Mouse (Mus musculus) embryonic fibroblast, embryonic 13.5 days (primary cell): ENCODE data around the gene St6galnac5. TPM values are rescaled to one million over a fixed set of nuclear protein-coding genes. Genes with fewer than 3 reads are reported as not detected.

Experiments used
- H3K27ac ChIP-seq: 2 replicates; pipeline ENCODE4 v1.5.1; 2012; ENCODE audit warnings: low read length, control low read depth, inconsistent platforms; ENCODE audit not compliant: insufficient read depth
- H3K4me1 ChIP-seq: 2 replicates; pipeline ENCODE4 v1.6.1; 2011; ENCODE audit warnings: low read length; ENCODE audit not compliant: control insufficient read depth, insufficient read depth
- H3K4me3 ChIP-seq: 2 replicates; pipeline ENCODE4 v1.5.1; 2011; ENCODE audit warnings: mild to moderate bottlenecking, control low read depth, low read length; ENCODE audit not compliant: insufficient read depth
- CTCF ChIP-seq: IDR thresholded peaks from 2 replicates; pipeline ENCODE4 v1.5.1; 2011; ENCODE audit warnings: mild to moderate bottlenecking, control low read depth, low read length, moderate library complexity, borderline replicate concordance; ENCODE audit not compliant: insufficient read depth
- POLR2A ChIP-seq: IDR thresholded peaks from 2 replicates; pipeline ENCODE4 v1.6.1; 2011; ENCODE audit warnings: low read depth, mild to moderate bottlenecking, control low read depth, low read length, moderate library complexity
- polyA plus RNA-seq: library from polyadenylated mRNA; stranded (reverse); fragments of >200 nt; gene quantifications from 2 replicates; pipeline ENCODE4 v1.2.4, GENCODE M21; 2011; ENCODE audit warnings: low read depth; ENCODE audit not compliant: missing spikeins, insufficient read length

St6galnac5 gene
- polyA plus RNA-seq, 1 experiment: 0.12 TPM

DNA sequence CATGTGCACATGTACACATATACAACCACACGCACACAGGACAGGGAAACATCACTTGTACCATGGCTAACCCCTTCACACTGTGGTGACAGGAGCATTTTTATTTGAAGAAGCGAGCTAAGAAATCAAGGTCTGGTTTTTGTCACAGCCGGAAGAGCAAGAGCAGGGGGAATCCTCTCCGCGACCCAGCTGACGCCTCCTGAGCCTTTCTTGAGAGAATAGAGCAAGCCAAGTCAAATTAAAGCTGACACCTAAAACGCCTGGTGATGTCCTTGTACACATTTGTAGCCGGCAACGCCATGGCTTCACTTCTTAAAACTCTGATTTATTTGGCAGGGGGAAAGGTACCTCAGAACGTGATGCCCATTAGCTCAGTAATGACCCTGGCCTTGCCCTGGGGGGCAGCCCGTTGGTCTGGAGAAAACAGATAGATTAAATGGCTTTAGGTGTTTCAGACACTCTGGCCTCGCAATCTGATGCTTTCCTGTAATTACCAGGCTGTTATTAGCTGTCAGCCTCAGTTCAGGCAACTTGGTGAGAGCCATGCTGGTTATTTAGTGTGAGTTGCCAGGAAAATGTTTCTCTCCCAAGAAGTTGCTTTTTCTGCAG, 126.9 kb downstream of the St6galnac5 start:
- Histone ChIP-seq H3K4me3 (no peak overlapping the region), H3K4me1 (no peaks in the 10 kb centered on the region), H3K27ac (no peak overlapping the region)
- TF ChIP-seq POLR2A: no peak
- TF ChIP-seq CTCF: no peak

GRCm38 (mm10) chr3:152843925-152844324, 138.1 kb downstream of the St6galnac5 start:
- TF ChIP-seq CTCF (no peak), POLR2A (no peak)
- Histone ChIP-seq H3K4me3 (no peak overlapping the region), H3K27ac (no peak overlapping the region), H3K4me1 (0 out of 2 replicates have a peak, but pooled peaks cover 3% of the 10 kb centered on the region)

GRCm38 (mm10) chr3:152842648-152843047, 139.4 kb downstream of the St6galnac5 start:
- H3K4me3 ChIP-seq: no peak overlapping the region
- no peak overlapping the region for H3K27ac ChIP-seq

GRCm38 (mm10) chr3:152841264-152841663, 140.8 kb downstream of the St6galnac5 start:
- Histone ChIP-seq H3K4me1 (no peaks in the 10 kb centered on the region; the same call in 1 of the 2 replicates), H3K27ac (no peak overlapping the region), H3K4me3 (no peak overlapping the region)
- TF ChIP-seq POLR2A: no peak
- no peak for TF ChIP-seq CTCF

More at GRCm38 (mm10) chr3:152842648-152843047, 139.4 kb downstream of the St6galnac5 start:
- TF ChIP-seq POLR2A (no peak), CTCF (no peak)
- peaks cover 3% of the 10 kb centered on the region; the same call in 1 of the 2 replicates for H3K4me1 ChIP-seq

- Histone ChIP-seq H3K27ac (no peak overlapping the region), H3K4me1 (no peaks in the 10 kb centered on the region; the same call in 1 of the 2 replicates), H3K4me3 (no peak overlapping the region)
- no peak for TF ChIP-seq CTCF
- TF ChIP-seq POLR2A: no peak
These were observed 144.1 kb downstream of the St6galnac5 start for GRCm38 (mm10) chr3:152837938-152838337.

- Histone ChIP-seq H3K4me1 (no peaks in the 10 kb centered on the region; the same call in 1 of the 2 replicates), H3K4me3 (no peak overlapping the region), H3K27ac (no peak overlapping the region)
- TF ChIP-seq POLR2A (no peak), CTCF (no peak)
These were observed 144.6 kb downstream of the St6galnac5 start for GRCm38 (mm10) chr3:152837407-152837806.

GRCm38 (mm10) chr3:152832436-152832835, 149.6 kb downstream of the St6galnac5 start:
- TF ChIP-seq POLR2A (no peak), CTCF (no peak)

GRCm38 (mm10) chr3:152831974-152832373, 150.1 kb downstream of the St6galnac5 start:
- H3K4me1 ChIP-seq: no peaks in the 10 kb centered on the region
- no peak overlapping the region for H3K27ac ChIP-seq
- H3K4me3 ChIP-seq: no peak overlapping the region
- TF ChIP-seq CTCF (no peak), POLR2A (no peak)

More at GRCm38 (mm10) chr3:152832436-152832835, 149.6 kb downstream of the St6galnac5 start:
- H3K27ac ChIP-seq: no peak overlapping the region
- no peaks in the 10 kb centered on the region for H3K4me1 ChIP-seq
- no peak overlapping the region for H3K4me3 ChIP-seq

DNA sequence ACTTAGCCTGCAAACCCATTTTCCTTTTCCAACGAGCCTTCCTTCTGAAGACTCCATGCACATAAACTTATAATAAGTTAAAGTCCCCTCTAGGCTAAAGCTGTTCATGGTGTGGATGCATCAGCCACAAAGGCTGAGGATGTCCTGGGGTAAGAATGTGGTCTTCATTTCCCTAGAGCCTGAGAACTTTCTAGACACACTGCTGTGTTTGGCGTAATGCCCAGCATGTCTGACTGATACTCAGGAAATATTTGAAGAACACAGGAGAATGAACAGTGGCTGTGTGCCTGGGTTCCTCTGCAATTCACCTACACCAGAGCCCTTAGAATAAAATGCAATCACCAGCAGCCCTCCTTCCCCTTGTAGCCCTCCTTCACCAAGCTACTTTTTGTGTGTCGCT, 150.7 kb downstream of the St6galnac5 start:
- Histone ChIP-seq H3K4me3 (no peak overlapping the region), H3K27ac (no peak overlapping the region), H3K4me1 (no peaks in the 10 kb centered on the region)
- no peak for TF ChIP-seq POLR2A
- no peak for TF ChIP-seq CTCF

DNA sequence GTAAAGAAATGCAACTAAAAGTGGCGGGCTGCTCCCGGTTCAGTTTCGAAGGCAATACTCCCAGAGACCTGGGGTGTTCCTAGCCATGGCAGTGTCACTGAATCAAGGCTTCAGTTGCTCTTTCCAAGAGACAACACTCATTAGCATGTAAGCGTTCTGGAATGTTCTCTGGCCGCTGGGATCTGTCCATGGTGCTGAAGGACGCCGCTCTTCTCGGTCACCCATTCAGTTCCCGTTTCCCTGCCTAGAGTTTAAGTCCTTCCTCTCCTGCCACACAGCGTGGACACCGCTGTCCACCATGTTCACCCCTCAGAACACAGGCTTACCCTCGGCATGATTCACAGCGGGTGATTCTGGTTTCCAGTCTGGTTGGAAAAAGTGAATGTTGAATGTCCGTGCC, 160.8 kb downstream of the St6galnac5 start:
- TF ChIP-seq POLR2A: no peak
- TF ChIP-seq CTCF: no peak
- no peak overlapping the region for H3K4me3 ChIP-seq
- no peak overlapping the region for H3K27ac ChIP-seq
- no peaks in the 10 kb centered on the region for H3K4me1 ChIP-seq
